Mouse (Mus musculus) liver, embryonic 14.5 days (tissue): ENCODE results near the gene Themis2.

Experiments used
- CTCF ChIP-seq: IDR thresholded peaks from 2 replicates; pipeline ENCODE4 v1.5.1; 2016; ENCODE audit warnings: antibody characterized with exemption, low read depth, control low read depth
- EP300 ChIP-seq: IDR thresholded peaks from 2 replicates; pipeline ENCODE4 v1.6.1; 2016; ENCODE audit warnings: antibody characterized with exemption, low read depth

GRCm38 (mm10) chr4:132789731-132790130 is 6.5 kb downstream of the Themis2 start:
- TF ChIP-seq CTCF (no peak), EP300 (no peak)
